8 mouse cellular contexts compared by ENCODE assay signal in the genomic region with DNA sequence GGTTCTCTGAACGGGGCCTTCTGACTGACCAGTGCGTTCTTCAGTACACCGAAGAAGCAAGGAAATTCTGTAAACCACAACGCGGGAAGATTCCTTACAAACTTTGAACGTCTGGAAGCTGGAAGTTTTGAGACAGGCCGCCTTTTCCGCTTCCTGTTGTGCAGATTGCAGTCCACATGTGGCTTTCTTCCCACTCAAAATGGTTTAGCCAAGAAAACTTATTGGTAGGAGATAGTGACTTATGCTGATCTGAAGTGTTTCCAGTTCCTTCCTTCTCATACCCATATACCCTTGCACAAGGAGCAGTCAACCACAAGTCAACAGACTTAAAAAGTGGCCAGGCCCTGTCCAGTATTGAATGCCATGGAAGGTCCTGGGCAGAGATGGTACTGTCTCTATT. TPM values are rescaled to one million over a fixed set of nuclear protein-coding genes. Genes with fewer than 3 reads are reported as not detected.
DNase-seq lines count a peak whose midpoint lies in the region; ATAC-seq and TF ChIP-seq lines count a peak whose summit lies in the region.

No protein-coding gene starts in this region.

- H3K4me1 ChIP-seq in heart, embryonic 12.5 days (replicated peaks): peaks cover 29% of the 10 kb centered on the region
- H3K4me1 ChIP-seq in G1E (ENCODE audit: insufficient read depth, low read depth, low read length): peaks cover 39% of the 10 kb centered on the region
- peaks cover 26% of the 10 kb centered on the region for H3K4me1 ChIP-seq in hindbrain, embryonic 12.5 days
- peaks cover 17% of the 10 kb centered on the region for H3K4me1 ChIP-seq in midbrain, embryonic 11.5 days (ENCODE audit: control insufficient read depth, insufficient read depth, low read length)

- intact Hi-C loops in heart, postnatal 25 days (cut with DNase I): no loop called here
- intact Hi-C loops in left cerebral cortex, postnatal 36 days (cut with DNase I): no loop called here

- TF ChIP-seq CTCF in G1E (IDR thresholded peaks at IDR 0.05; ENCODE audit: low read depth, low read length): no peak

- peak overlapping the region; percentile 83; the same call in 1 of the 2 replicates for H3K9ac ChIP-seq in heart, embryonic 12.5 days
- peak overlapping the region; percentile 73 for H3K9ac ChIP-seq in hindbrain, embryonic 12.5 days
- H3K9ac ChIP-seq in midbrain, embryonic 11.5 days (ENCODE audit: low read length): peak overlapping the region; percentile 81; the same call in 1 of the 2 replicates

- no peaks in the 10 kb centered on the region for H3K9me3 ChIP-seq in heart, embryonic 12.5 days (replicated peaks)
- no peaks in the 10 kb centered on the region for H3K9me3 ChIP-seq in G1E (replicated peaks)
- no peaks in the 10 kb centered on the region for H3K9me3 ChIP-seq in hindbrain, embryonic 12.5 days (replicated peaks)
- H3K9me3 ChIP-seq in midbrain, embryonic 11.5 days (ENCODE audit: control insufficient read depth, low read length): no peaks in the 10 kb centered on the region

- H3K36me3 ChIP-seq in heart, embryonic 12.5 days: peaks cover 31% of the 10 kb centered on the region
- H3K36me3 ChIP-seq in G1E (replicated peaks): peaks cover 39% of the 10 kb centered on the region
- peaks cover 23% of the 10 kb centered on the region for H3K36me3 ChIP-seq in hindbrain, embryonic 12.5 days
- H3K36me3 ChIP-seq in midbrain, embryonic 11.5 days (ENCODE audit: control insufficient read depth, insufficient read depth, low read length): peaks cover 7% of the 10 kb centered on the region

- H3K27ac ChIP-seq in heart, embryonic 12.5 days (ENCODE audit: poor library complexity, severe bottlenecking): no peak overlapping the region
- no peak overlapping the region for H3K27ac ChIP-seq in hindbrain, embryonic 12.5 days
- H3K27ac ChIP-seq in midbrain, embryonic 11.5 days (ENCODE audit: low read depth, low read length): no peak overlapping the region

- peak overlapping the region; percentile 98 for H3K4me2 ChIP-seq in heart, embryonic 12.5 days
- H3K4me2 ChIP-seq in hindbrain, embryonic 12.5 days (replicated peaks): peak overlapping the region; percentile 92
- peak overlapping the region; percentile 95 for H3K4me2 ChIP-seq in midbrain, embryonic 11.5 days

- H3K4me3 ChIP-seq in heart, embryonic 12.5 days: peak overlapping the region; percentile 89
- H3K4me3 ChIP-seq in G1E (ENCODE audit: low read depth, low read length): peak overlapping the region; percentile 89; the same call in 1 of the 2 replicates
- H3K4me3 ChIP-seq in hindbrain, embryonic 12.5 days: peak overlapping the region; percentile 91
- peak overlapping the region; percentile 95 for H3K4me3 ChIP-seq in midbrain, embryonic 11.5 days (ENCODE audit: low read depth, low read length)

- no peak for ATAC-seq in heart, embryonic 12.5 days (ENCODE audit: insufficient number of reproducible peaks, low FRiP score)
- no peak for ATAC-seq in G1E (ENCODE audit: extremely low read depth, insufficient number of reproducible peaks, low FRiP score, poor library complexity, severe bottlenecking)
- no peak for ATAC-seq in hindbrain, embryonic 12.5 days (ENCODE audit: low FRiP score)
- no peak for ATAC-seq in midbrain, embryonic 11.5 days (ENCODE audit: low FRiP score)

- DNase-seq in heart, postnatal 25 days (ENCODE audit: low spot score): no peak
- no peak for DNase-seq in G1E (ENCODE audit: low spot score)
- DNase-seq in midbrain, embryonic 11.5 days (ENCODE audit: low spot score, missing footprints): no peak
- DNase-seq in layer of hippocampus, postnatal 25 days (ENCODE audit: extremely low spot score in 1 of 2, low spot score in 1 of 2): no peak
- no peak for DNase-seq in ovary, adult 18-20 months (ENCODE audit: low spot score)
- no peak for DNase-seq in left cerebral cortex, postnatal 36 days (ENCODE audit: low spot score in 2 of 2)

- H3K27me3 ChIP-seq in heart, embryonic 12.5 days (replicated peaks): no peaks in the 10 kb centered on the region
- H3K27me3 ChIP-seq in G1E (ENCODE audit: insufficient read depth, low read length): no peaks in the 10 kb centered on the region
- H3K27me3 ChIP-seq in hindbrain, embryonic 12.5 days: 0 out of 2 replicates have a peak, but pooled peaks cover 4% of the 10 kb centered on the region
- 0 out of 2 replicates have a peak, but pooled peaks cover 4% of the 10 kb centered on the region for H3K27me3 ChIP-seq in midbrain, embryonic 11.5 days (ENCODE audit: control insufficient read depth, insufficient read depth, low read length)

- WGBS in heart, embryonic 12.5 days: 52% methylated on average over 8 of the region's 8 CpGs
- 70% methylated on average over 8 of the region's 8 CpGs for whole genome bisulfite sequencing in hindbrain, embryonic 12.5 days
- 65% methylated on average over 8 of the region's 8 CpGs for WGBS in midbrain, embryonic 11.5 days

RNA-seq across cellular contexts. Expression of a gene that starts 1.0 kb away (rescaled TPM):
- polyA plus RNA-seq in heart, embryonic 12.5 days (2016; fragmentation: Nextera tagmentation; extraction: Ambion mirVana): 80.3 and 80.5 TPM in 2 replicates
- 10 to 100 TPM; 69.0 to 80.2 TPM for total RNA-seq in heart, postnatal 25 days (2021)
- total RNA-seq in G1E (2014; fragmentation: Nextera tagmentation): not detected in 2 replicates
- total RNA-seq in G1E (2017): 0.12 and 0.33 TPM in 2 replicates
- 0.17 and 0.22 TPM in 2 replicates for polyA plus RNA-seq in G1E (2012)
- 3.0 and 5.9 TPM in 2 replicates for polyA plus RNA-seq in hindbrain, embryonic 12.5 days (2016; fragmentation: Nextera tagmentation; extraction: Ambion mirVana)
- polyA plus RNA-seq in midbrain, embryonic 11.5 days (2014; fragmentation: Nextera tagmentation; extraction: Ambion mirVana): 1.7 and 2.4 TPM in 2 replicates
- total RNA-seq in layer of hippocampus, postnatal 25 days (2021): 1 to 10 TPM; 1.3 to 1.4 TPM
- 1 to 10 TPM; 3.3 to 4.7 TPM for total RNA-seq in left cerebral cortex, postnatal 36 days (2021)

RNA-seq across cellular contexts. Expression of a gene that starts 1.3 kb away (rescaled TPM):
- polyA plus RNA-seq in heart, embryonic 12.5 days (2016; fragmentation: Nextera tagmentation; extraction: Ambion mirVana): 17.3 and 17.4 TPM in 2 replicates
- total RNA-seq in heart, postnatal 25 days (2021): 10 to 100 TPM; 10.4 to 11.2 TPM
- total RNA-seq in G1E (2014; fragmentation: Nextera tagmentation) (5.0 and 6.0 TPM in 2 replicates), G1E (2017) (6.7 and 7.6 TPM in 2 replicates)
- 6.7 and 7.2 TPM in 2 replicates for polyA plus RNA-seq in G1E (2012)
- polyA plus RNA-seq in hindbrain, embryonic 12.5 days (2016; fragmentation: Nextera tagmentation; extraction: Ambion mirVana): 27.6 and 29.4 TPM in 2 replicates
- polyA plus RNA-seq in midbrain, embryonic 11.5 days (2014; fragmentation: Nextera tagmentation; extraction: Ambion mirVana): 12.6 and 15.0 TPM in 2 replicates
- 10 to 100 TPM; 30.7 to 33.2 TPM for total RNA-seq in layer of hippocampus, postnatal 25 days (2021)
- 10 to 100 TPM; 32.7 to 40.6 TPM for total RNA-seq in left cerebral cortex, postnatal 36 days (2021)

RNA-seq across cellular contexts. Expression of a gene that starts 1.6 kb away (rescaled TPM):
- 6.7 and 14.0 TPM in 2 replicates for polyA plus RNA-seq in heart, embryonic 12.5 days (2016; fragmentation: Nextera tagmentation; extraction: Ambion mirVana)
- 1 to 10 TPM; 8.5 to 9.1 TPM for total RNA-seq in heart, postnatal 25 days (2021)
- 3.0 TPM in 1 of 2 replicates, not detected in the other for total RNA-seq in G1E (2014; fragmentation: Nextera tagmentation)
- total RNA-seq in G1E (2017): 0.87 and 2.1 TPM in 2 replicates
- polyA plus RNA-seq in G1E (2012): 0.58 and 0.90 TPM in 2 replicates
- 7.4 and 8.1 TPM in 2 replicates for polyA plus RNA-seq in hindbrain, embryonic 12.5 days (2016; fragmentation: Nextera tagmentation; extraction: Ambion mirVana)
- polyA plus RNA-seq in midbrain, embryonic 11.5 days (2014; fragmentation: Nextera tagmentation; extraction: Ambion mirVana): 7.6 and 9.9 TPM in 2 replicates
- 1 to 10 TPM; 4.5 to 6.5 TPM for total RNA-seq in layer of hippocampus, postnatal 25 days (2021)
- total RNA-seq in left cerebral cortex, postnatal 36 days (2021): 1 to 10 TPM; 5.5 to 7.6 TPM

RNA-seq across cellular contexts. Expression of a gene that starts 8.8 kb away (rescaled TPM):
- 42.9 and 55.5 TPM in 2 replicates for polyA plus RNA-seq in heart, embryonic 12.5 days (2016; fragmentation: Nextera tagmentation; extraction: Ambion mirVana)
- 10 to 100 TPM; 20.7 to 22.8 TPM for total RNA-seq in heart, postnatal 25 days (2021)
- total RNA-seq in G1E (2014; fragmentation: Nextera tagmentation): 51.6 and 55.8 TPM in 2 replicates
- 47.0 and 50.9 TPM in 2 replicates for total RNA-seq in G1E (2017)
- 67.7 and 74.4 TPM in 2 replicates for polyA plus RNA-seq in G1E (2012)
- polyA plus RNA-seq in hindbrain, embryonic 12.5 days (2016; fragmentation: Nextera tagmentation; extraction: Ambion mirVana): 77.7 and 79.0 TPM in 2 replicates
- polyA plus RNA-seq in midbrain, embryonic 11.5 days (2014; fragmentation: Nextera tagmentation; extraction: Ambion mirVana): 83.0 and 91.1 TPM in 2 replicates
- 10 to 100 TPM; 43.9 to 48.9 TPM for total RNA-seq in layer of hippocampus, postnatal 25 days (2021)
- total RNA-seq in left cerebral cortex, postnatal 36 days (2021): 10 to 100 TPM; 42.1 to 45.6 TPM

RNA-seq across cellular contexts. Expression of a gene that starts 15.9 kb away (rescaled TPM):
- polyA plus RNA-seq in heart, embryonic 12.5 days (2016; fragmentation: Nextera tagmentation; extraction: Ambion mirVana): 247 and 258 TPM in 2 replicates
- total RNA-seq in heart, postnatal 25 days (2021): 10 to 100 TPM; 46.7 to 56.2 TPM
- total RNA-seq in G1E (2014; fragmentation: Nextera tagmentation): 787 and 879 TPM in 2 replicates
- total RNA-seq in G1E (2017): 1,687 and 2,225 TPM in 2 replicates
- 444 and 1,039 TPM in 2 replicates for polyA plus RNA-seq in G1E (2012)
- 320 and 344 TPM in 2 replicates for polyA plus RNA-seq in hindbrain, embryonic 12.5 days (2016; fragmentation: Nextera tagmentation; extraction: Ambion mirVana)
- polyA plus RNA-seq in midbrain, embryonic 11.5 days (2014; fragmentation: Nextera tagmentation; extraction: Ambion mirVana): 385 and 399 TPM in 2 replicates
- 10 to 100 TPM; 50.0 to 52.5 TPM for total RNA-seq in layer of hippocampus, postnatal 25 days (2021)
- total RNA-seq in left cerebral cortex, postnatal 36 days (2021): 10 to 100 TPM; 32.6 to 46.9 TPM

Comparison
In these comparisons a context has a peak if more than half of its experiments do, and no peak if none do; other contexts are left out.
1. RNA of a gene that starts 1.0 kb away (total RNA-seq): 69.0 to 80.2 TPM in heart, postnatal 25 days; 3.3 to 4.7 TPM in left cerebral cortex, postnatal 36 days, 1.3 to 1.4 TPM in layer of hippocampus, postnatal 25 days and 0.12 to 0.33 TPM in G1E; every median in the first group is over 10 times any median in the second.
2. Peak in every context shown above with its lines, with median percentiles within 50 percentile points of each other: H3K4me2 ChIP-seq, H3K4me3 ChIP-seq and H3K9ac ChIP-seq.